Mouse (Mus musculus): ENCODE measurements at regions not wholly inside any gene's neighbourhood (a gene's known extent, or its start where the extent isn't known, plus 50 kb on each side); places are given as distances from the start of the nearest gene placed in this dataset.

DNA sequence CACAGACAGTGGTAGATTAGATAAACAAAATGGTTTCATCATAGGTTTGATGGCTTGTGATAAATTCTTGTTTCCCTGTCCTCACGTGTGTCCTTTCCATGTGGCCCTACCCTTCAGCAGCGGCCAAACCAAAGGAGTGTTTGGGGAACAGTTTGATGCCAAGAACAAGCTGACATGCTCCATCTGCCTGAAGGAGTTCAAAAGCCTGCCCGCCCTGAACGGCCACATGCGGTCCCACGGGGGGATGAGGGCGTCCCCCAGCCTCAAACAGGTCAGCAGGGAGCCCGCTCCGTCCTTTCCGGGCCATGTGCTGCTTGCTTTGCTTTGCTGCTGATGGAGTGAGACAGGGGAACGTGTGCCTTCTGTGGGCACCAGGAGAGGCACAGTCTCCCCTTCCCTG lies 51.0 kb upstream of the Mrps10 start:
- intact Hi-C loops (cut with DNase I): no loop called here

DNA sequence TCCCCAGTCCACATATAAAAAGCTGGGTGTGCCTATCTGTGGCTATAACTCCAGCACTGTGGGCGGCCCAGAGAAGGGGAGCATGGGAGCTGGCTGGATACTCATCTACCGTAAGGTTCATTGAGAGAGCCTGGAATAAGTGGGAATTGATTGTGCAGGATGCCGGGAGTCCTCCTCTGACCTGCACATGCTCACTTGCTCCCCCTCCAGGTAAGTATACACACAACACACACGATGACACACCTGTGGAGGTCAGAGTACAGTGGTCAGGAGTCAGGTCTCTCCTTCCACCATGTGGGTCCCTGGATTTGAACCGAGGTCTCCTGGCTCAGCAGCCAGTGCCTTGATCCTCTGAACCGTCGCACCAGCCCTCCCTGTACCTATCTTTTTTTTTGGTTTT lies 55.5 kb upstream of the Mrps10 start:
- intact Hi-C loops (cut with DNase I): no loop called here

DNA sequence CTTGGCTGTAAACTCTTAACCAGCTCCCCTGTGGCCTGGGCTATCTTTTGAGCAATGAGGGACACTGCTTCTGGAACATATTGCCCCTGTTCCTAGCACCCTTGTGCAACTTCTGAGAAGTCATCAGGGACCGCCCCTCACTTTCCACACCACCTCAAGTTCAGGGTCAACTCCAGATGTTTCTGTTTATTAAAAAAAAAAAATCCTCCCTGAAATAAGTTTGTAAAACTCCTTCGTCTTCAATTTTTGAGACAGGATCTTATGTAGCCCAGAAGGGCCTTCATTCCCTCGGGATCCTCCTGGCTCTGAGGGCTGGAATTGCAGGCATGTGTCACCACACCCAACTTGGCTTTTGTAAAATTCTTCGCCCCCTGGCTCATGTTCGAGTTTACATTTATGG lies 57.4 kb upstream of the Mrps10 start:
- intact Hi-C loops (cut with DNase I): no loop called here

DNA sequence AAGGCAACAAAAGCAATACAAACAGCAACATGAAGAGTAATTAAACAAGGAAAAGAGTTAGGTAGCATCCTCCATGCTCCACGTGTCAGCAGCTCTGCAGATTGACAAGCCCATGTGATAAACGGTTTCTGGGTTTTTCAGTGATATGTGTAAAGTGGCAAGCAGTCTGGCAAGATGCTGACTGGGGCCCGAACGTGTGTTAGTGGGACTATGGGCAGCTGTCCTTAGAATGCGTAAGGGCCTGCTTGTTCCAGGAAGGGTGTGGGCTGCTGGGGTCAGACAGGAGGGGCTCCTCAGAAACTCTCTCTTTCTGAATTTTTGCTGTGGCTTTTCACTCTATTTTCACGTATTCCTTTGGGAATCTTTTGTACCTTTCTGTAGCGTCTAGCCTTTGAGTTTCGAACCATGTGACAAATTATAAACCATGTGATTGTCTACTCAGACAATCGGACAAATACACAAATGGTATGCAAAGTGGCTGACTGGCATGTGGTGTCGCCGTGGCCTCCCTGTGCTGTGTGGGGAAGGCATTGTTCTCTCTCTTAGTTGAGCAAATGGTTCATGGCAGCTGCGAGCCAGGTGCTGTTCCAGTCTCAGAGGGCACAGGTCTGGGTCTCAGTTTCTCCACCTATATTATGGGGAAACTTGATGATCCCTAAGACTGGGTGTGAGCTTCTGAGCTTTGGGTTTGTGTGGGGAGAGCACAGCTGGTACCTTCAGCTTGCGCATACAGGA lies 62.5 kb upstream of the Mrps10 start:
- intact Hi-C loops (cut with DNase I): no loop called here

DNA sequence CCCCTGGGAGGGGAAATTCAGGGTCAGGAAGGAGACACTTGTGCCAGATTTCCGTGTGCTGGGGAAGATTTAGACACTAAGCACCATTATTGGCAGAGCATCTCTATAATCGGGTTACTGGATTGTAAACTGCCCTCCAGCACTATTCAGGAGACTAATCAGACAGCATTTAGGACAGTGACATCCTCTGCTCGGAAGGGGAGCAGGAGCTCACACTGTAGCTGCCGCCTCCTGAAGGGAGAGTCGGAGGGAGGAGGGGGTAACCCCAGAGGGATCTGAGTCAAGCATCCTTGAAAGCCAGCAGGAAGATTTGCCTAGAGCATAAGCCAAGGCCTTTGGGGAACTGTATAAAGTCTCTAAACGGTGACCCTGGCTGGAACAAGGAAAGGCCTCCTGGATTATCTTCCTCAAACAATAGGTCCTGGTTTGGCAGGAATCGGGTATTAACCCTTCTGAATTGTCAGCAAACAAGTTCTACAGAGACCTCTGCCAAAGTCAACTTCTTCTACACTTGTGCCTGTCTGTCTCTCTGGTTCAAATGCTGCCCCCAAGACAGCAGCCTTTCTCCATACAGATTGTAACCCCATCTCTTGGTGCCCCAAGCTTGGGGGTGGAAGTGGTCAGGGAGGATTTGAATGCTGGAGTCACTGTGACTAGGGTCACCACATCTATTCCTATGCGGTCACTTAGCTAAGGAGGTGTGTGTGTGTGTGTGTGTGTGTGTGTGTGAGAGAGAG lies 64.1 kb upstream of the Mrps10 start:
- intact Hi-C loops (cut with DNase I): no loop called here

DNA sequence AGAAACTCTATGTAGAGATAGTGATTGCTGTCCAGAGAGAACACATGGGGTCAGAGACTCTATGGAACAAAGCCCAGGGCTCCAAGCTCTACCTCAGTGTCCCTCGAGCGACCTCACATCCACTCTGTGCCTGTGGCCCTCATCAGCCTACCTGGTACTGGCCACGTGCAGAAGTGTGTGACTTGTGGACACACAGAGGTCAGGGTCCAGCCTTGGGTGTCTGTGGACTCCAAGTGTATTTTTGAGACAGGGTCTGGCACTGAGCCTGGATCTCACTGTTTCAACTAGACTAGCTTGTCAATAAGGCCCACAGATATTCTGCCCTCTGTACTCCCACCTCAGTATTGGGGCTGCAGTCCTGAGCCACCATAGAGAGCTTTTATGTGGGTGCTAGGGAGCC lies 65.1 kb upstream of the Mrps10 start:
- intact Hi-C loops (cut with DNase I): no loop called here

DNA sequence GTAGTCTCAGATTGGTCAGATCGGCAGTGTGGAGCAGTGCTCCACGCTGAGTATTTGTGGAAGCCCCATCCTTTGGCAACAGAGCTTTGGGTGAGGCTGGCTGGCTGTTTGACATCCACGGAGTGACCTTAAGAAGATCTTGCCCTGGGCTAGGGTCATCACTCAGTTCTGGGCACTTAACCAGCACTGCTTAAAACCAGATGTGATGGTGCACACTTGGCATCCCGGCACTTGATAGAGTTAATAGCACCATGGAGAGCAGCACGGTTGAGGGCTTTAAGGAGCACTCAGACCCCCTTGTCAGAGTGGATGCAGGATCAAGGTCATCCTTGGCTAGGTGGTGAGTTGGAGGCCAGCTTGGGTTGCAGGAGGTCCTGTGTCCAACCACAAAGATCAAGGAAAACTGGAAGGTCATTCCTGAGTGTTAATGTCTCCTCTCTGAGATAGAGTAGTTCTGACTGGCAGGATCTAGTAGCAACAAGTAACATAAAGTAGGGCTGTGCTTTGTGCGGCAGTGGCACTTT lies 70.2 kb upstream of the Mrps10 start:
- intact Hi-C loops (cut with DNase I): loop anchor here (5.0 kb wide), 1 partner anchor 146 kb away; no protein-coding TSS in a partner anchor

DNA sequence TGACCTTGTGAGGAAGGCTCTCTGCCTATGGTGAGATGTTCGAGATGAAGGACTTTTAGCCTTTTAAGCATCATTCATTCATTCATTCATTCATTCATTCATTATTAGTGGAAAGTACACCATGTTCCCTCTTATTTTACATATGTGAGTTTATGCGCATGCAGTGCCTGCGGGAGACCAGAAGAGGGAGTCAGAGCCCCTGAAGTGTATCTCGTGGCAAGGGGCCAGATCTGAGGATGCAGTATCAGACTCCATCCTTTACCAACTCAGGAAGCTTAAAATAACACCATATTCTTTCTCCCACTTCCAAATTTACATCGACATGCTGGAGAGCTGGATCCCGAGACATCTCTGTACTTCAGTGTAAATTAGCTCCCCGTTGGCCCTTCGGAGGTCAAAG lies 70.7 kb upstream of the Mrps10 start:
- intact Hi-C loops (cut with DNase I): loop anchor here (5.0 kb wide), 1 partner anchor 146 kb away; no protein-coding TSS in a partner anchor

DNA sequence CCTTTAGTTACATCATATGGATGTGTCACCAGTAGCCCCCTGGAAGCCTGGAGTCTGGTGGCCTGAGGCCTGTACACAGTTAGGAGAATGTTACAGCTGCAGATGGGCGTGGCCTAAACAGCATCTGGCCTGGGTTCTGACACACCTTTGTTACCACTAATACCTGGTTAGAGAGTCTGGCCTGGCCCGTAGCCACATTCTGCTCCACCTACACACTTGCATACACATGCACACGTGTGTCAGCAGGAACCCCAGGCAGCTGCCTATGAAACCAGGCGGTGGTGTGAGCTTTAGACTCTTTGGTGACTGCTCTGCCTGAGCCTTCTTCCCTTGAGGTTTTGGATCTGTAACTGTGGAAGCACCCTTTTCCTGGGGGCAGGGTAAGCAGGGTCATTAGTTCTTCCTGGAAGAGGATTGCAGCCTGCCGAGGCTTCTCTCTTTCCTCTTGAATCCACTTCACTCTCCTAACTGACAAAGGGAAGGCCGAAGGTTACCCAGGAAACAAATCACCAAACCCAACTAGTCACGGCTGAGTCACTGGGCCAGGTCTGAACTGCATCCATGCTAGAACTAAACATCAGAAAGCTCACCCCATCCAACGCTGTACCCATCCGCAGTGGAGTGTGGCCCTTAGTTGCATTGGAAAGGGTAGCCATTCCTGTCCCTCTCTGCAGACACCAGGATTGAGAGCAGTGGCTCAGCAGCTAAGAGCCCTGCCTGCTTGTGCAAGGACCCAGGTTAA lies 71.8 kb upstream of the Mrps10 start:
- intact Hi-C loops (cut with DNase I): loop anchor here (5.0 kb wide), 1 partner anchor 145 kb away; no protein-coding TSS in a partner anchor

DNA sequence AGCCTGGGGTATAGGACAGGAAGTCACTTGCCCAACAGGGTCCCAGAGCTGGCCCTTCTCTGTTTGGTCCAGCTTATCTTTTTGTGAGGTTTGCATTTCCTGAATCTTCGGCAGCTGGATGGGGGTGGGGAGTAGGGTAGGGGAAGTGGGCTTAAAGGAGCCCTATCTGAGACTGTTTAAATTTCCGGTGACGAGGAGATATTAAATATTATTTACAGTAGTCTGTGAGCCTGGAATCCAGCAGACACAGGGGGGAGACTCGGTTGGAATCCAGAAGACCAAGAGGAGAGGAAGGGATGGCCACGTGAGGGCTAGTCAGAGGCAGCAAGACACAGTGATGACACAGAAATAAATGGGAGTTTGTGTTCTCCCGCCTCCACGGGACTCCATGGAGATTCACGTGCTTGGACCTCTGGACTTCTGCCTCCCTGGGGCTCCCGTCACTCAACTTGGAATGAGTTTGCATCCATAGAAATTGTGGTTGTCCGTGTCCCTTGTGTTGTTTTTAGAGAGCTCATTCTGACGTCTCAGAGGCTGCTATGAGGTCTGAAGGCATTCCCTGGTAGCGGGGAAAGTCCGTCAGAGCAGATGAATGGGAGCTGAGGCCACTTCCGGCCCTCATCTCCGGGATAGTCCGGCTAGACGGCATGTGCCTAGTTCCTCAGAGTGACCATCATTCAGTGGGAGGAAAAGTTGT lies 73.2 kb upstream of the Mrps10 start:
- intact Hi-C loops (cut with DNase I): loop anchor here (5.0 kb wide), 1 partner anchor 143 kb away; no protein-coding TSS in a partner anchor

DNA sequence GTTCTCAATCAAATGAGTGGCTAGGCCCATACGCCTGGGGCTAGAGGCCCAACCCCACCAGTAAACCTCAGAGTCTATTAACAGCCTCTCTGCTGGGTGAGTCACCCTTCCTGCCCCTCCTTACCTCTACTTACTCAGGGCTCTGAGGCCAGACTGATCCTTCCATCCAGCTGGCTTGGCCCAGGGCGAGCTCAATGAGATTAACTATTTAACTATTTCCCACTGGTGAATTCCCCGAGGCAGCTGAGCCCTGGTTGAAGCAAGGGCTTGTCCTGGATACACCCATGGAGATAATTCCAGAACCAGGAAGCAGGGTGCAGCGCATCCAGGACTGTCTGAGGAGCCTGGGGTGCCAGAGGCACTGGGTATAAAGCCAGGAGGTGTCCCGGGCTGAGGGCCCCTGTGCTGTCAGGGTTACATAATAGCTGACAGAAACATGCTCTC lies 74.6 kb upstream of the Mrps10 start:
- intact Hi-C loops (cut with DNase I): no loop called here

DNA sequence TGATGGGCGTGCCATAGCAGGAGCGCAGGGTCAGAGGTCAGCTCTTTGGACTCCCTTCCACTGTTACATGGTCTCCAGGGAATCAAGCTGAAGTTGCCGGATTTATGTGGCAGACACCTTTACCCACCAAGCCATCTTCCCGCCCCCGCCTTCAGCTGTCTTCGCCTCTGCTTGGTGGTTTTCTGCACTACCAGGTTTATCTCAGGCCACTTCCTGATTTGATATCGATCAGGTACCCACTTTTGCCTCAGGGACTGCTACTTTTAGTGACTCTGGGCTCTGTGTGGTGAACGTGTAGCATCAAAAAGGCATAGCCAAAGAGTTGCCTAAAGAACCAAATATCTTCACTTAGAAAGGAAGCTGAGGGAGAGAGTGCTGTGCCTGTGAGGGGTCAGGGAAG lies 75.5 kb upstream of the Mrps10 start:
- intact Hi-C loops (cut with DNase I): no loop called here

DNA sequence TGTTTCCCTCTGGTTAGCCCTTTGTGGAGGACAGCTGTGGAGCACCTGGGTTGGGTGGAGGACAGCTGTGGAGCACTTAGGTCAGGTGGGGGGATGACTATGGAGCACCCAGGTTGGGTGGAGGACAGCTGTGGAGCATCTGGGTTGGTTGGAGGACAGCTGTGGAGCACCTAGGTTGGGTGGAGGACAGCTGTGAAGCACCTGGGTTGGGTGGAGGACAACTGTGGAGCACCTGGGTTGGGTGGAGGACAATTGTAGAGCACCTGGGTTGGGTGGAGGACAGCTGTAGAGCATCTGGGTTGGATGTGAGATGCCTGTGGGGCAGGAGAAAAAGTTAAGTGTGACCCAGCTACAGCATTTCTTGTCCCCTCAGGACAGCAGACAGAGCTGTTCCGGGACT lies 77.1 kb upstream of the Mrps10 start:
- intact Hi-C loops (cut with DNase I): no loop called here

DNA sequence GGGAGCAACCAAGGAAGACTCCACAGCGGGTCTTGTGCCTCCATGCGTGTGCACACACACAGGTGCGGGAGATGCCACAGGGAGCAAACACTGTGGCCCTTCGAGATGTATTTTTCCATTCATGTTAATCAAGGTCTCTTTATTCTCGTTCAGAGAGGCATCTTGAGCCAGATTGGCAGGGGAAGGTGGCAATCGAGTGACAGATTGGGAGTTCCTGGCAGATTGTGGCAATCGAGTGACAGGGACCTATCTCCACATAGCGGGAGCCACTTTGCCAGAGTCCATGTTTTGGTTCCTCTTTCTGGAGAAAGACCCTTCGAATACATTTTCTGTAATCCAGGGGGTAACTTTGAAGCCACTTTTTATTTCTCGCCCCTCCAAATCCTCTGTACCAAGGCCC lies 83.1 kb upstream of the Mrps10 start:
- intact Hi-C loops (cut with DNase I): no loop called here

DNA sequence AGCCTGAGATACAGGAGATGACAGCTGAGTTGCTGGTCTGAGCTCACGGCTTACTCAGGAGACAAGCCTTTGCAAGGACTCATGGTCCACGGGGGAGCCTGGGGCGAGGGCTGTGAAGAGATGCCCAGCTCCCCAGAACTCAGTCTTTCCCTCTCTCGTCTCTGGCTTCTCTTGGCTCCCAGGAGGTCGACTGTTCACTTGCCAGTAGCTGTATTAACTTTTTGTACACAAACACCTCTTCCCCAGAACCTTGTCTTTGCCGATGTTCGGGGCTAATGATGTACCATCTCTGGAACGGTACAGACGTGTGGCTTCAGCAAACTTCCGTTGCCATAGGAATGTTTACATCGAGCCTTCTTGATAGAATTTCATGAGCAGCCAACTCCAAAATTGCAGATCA lies 84.5 kb upstream of the Mrps10 start:
- intact Hi-C loops (cut with DNase I): no loop called here

DNA sequence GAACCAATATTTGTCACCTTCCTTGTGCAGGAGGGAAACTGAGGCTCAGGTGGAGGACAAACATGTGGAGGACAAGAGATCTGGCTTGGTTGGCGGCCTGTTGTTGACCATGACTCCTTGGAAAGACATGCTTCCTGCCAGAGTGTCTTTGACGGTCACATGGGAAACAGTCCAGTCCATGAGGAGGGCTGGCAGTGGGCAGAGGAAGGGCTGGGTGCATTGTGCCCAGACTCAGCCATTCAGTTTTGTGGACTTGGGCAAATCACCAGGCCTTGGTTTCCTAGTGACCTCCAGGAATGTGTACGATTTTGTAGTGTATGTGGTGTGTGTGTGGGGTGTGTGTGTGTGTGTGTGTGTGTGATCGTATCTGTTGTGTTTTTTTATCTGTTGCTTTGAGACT lies 85.5 kb upstream of the Mrps10 start:
- intact Hi-C loops (cut with DNase I): no loop called here

DNA sequence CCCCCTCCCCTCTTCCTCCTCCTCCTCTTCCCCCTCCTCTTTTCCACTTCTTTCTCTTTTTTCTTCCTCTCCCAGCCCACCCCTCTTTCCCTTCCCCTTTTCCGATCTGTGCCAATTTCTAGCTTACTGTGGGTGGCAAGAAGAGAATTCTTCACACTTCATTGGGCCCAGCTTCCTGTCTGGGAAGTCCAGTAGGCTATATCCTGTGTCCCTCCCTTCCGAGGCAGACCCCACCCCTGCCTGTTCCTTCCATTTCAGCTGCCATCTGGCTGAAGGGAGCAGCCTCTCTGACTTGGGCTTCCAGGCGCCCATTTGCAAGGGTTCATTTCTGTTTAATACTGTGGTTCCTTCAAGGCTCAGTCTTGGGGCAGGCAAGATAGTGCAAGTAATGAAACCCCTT lies 86.2 kb upstream of the Mrps10 start:
- intact Hi-C loops (cut with DNase I): no loop called here

DNA sequence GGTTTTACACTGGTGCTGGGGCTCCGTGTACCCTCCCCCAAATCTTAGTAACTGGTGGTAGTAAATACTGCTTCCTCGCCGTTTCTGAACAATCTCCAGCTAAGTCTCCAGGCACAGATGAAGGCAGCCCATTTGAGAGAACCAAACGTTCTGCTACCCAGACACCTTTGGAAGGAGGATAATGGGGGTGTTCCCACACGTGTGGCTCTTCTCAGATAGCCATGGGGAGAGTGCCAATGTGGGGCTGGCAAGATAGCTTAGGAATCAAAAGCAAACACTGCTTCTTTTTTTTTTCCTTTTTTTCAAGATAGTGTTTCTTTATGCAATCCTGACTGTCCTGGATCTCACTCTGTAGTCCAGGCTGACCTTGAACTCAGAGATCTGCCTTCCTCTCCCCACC lies 90.8 kb upstream of the Mrps10 start:
- intact Hi-C loops (cut with DNase I): no loop called here

DNA sequence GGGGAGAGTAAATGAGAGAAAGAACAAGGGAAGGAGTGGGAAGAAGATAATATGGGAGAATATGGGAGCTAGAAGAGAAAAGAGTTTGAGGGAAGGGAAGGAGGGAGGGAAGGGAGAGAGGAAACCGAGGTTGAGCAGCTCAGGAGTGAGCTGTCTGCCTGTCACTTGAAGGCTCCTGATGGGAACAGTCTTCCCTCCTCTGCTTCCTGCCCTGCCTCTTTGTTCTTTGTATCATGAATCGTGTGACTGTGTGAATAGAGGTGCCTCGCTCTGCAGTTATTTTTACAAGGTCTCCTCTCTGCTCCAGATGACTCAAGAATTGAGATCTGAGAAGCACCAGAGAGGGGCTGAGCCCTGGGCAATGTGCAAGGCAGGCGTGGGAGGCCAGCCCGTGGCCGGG lies 92.0 kb upstream of the Mrps10 start:
- intact Hi-C loops (cut with DNase I): no loop called here

DNA sequence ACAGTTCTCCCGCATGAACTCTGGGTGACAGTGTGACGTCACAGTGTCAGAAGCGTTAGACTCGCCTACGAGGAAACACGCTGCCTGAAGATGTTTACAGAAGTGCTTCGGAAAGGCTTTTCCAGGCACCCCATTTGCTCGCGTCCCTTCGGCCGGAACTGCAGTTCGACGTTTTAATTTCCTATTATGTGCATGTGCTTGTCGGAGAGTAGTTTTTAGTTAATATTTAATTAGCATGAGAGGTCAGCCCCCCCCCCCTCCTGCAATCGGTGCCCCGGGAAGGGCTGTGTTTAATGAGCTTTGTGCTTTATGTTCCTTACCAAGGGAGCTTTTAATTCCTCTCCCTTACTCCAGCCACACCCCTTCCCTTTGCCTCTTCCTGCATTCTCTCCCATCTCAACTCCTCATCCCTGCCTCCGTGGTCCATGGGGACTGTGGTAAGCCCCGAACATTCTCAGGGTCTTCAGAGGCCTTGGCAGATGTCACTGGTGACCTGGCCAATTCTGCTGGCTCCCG lies 92.8 kb upstream of the Mrps10 start:
- intact Hi-C loops (cut with DNase I): no loop called here

DNA sequence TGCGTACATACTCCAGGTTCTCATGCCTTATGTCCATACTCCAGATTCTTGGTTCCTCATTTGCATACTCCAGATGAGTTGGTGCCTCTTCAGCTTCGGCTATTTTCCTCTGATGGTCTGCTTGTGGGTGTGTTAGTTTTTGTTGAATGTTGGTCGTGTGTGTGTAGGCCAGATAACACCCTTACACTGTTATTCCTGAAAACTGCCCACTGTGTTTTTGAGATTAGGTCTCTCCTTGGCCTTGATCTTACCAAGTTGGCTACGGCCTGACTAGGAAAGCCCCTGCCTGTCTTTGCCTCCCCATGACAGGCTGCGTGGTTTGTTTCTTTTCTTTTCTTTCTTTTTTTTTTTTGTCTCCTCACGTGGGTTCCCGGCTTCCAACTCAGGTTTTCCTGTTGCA lies 95.4 kb upstream of the Mrps10 start:
- intact Hi-C loops (cut with DNase I): no loop called here
